Mouse (Mus musculus) left cerebral cortex, adult 11 months (tissue): Measurements from ENCODE around the gene Thsd4.

Source experiments
- DNase-seq: peaks from one replicate; pipeline ENCODE4 v3.0.0; 2022; ENCODE audit warnings: low spot score

Thsd4 gene

DNA sequence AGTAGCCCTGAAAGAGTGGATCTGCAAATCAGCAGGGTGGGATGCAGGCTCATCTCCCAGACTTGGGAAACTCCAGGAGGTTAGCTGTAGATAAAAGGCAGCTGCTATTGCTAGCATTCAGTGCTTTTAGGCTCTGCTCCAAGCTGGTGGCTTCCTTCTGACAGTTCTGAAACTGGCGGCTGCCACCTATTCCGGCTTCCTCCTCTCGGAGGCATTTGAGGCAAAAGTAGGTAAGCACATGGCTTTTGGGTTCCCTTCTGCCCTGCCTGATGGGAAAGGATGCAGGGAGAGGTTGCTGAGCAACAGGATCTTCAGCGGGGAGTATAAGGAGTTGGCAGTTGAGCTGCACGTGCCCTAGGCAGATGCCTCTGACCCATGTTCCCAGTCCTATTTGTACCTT is 65.2 kb downstream of the Thsd4 start:
- no peak for DNase-seq

DNA sequence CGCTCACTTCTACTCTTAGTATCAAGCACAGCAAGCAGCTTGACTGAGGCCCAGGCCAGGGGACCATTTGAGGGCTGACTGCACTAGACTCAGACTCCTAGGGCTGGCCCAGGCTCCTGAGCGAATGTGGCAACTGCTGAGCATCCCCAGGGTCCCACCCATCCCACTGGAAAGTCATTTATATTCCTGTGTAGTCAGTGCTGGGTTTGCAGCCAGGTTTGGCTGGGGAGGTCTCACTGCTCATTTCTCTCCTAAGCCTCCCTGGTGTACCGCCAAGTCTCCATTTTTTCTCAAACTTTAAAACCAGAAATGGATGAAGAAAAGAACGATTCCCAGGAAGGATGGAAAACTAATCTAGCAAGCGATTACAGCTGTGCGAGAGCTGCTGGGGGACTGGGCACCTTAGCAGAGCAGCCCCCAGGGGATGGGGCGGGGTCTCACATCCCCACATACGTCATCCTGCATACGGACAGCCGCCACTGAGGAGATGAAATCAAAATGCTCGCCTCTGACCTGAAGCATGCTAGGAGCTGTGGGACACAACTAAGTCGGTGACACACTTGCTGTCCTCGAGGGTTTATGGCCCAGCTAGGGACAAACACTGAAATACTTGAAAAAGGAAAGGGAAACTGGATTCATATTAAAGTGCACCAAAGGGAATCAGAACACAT is 67.3 kb downstream of the Thsd4 start:
- no peak for DNase-seq

DNA sequence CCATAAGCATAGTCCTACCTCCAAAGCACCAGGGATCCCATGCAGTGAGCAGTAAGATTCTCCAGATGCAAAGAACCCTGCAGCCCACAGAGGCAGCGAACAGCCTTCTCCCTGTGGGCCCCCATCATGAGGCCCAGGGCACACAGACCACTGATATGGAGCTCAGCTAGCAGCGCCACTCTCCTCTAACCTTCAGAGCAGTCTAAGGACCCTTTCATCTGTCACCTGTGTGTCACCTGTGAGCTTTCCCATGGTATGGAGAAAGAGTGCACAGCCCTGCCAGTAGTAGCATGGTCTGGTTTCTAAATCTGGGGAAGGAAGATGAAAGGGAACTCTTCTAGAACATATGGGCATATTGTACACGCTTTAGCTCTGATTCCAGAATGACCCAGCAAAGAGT is 72.3 kb downstream of the Thsd4 start:
- DNase-seq: no peak

DNA sequence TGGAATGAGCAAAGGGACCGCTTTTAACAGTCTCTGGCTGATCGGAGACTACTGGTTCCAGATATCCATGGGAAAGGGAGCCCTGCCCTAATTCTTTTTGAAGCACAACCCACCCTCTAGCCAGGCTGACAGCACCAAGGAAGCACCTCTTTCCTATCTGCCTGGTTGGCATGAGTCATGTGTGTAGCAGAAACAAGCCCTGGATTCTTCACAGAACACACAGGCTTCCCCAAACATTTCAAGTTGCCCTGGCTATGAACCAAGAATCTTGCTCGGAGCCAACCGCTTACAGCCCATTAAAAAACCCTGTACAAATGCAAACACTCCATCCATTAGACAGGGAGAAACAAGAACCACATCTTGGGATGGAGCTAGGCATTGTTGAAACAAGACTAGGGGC is 76.0 kb downstream of the Thsd4 start:
- no peak for DNase-seq

DNA sequence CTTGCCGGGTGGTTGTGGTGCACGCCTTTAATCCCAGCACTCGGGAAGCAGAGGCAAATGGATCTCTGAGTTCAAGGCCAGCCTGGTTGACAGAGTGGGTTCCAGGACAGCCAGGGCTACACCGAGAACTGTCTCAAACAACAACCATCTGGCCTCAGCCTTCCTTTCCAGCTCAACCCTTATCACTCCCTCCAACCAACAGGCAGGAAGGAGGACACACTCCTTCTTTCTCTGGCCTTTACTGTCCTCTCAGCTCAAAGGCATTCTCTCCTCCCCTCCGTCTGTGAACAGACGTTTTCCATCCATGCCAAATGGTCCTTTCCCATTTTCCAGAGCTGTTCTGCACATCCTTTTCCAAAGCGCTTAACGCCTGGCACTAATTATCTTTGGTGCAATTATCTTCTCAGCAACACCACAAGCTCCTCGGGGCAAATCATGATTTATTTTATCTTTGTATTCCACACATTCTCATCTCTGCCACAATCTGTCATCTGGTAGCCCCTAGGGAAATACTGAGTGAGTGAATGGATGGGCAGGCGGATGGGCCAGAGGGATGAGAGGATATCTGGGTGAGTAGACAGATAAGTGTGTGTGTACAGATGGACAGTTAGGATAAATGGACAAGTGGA is 80.5 kb downstream of the Thsd4 start:
- DNase-seq: no peak

DNA sequence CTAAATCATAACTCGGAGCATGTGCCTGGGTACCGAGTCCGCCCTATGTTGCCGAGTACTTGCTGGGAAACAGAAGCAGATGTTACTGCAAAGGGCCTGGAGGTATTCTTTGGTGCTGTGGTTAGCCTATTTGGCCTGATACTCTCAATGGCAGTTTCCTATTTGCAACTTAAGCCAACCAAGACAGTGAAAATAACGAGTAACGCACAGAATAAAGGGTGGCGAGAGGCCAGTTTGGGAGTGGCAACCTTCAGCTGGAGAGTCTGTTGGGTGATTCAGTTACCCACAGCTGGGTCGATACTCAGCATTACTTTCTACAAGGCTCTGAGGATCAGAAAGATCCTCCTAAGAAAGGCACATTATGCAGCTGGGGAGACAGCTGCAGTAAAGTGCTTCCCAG is 81.3 kb downstream of the Thsd4 start:
- DNase-seq: no peak

DNA sequence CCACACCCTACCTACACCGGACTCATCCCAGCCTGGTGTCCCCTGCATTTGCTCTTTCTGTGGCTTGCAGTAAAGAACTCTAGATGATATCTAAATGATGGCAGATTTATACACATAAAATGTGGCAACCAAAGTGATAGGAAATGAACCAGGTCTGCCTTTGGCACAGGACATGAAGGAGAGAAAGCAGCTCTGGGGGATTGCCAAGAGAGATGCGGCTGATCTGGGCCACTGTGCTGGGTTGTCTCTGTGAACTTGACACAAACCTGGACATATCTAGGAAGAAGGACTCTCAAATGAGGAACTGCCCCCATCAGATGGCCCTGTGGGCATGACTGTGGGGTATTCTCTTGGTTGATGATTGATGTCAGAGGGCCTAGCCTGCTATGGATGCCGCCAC is 85.6 kb downstream of the Thsd4 start:
- DNase-seq: no peak

DNA sequence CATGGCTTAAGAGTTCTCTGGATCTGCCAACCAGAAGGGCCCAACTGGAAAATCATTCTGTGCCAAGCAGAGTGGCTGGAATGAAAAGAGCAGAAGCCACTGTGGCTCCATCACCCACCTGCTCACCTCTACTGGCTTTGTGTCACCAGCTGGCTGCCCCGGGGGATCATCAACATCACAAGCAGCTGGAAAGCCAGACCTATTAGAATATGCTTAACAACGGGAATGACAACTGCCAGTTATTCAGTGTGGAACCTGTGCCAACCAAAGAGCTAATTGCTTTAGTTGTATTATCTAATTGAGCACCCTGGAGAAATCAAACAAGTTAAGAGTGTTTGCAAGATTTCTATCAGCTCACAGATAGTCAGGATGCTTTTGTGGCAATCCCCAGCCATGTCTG is 87.8 kb downstream of the Thsd4 start:
- no peak for DNase-seq

DNA sequence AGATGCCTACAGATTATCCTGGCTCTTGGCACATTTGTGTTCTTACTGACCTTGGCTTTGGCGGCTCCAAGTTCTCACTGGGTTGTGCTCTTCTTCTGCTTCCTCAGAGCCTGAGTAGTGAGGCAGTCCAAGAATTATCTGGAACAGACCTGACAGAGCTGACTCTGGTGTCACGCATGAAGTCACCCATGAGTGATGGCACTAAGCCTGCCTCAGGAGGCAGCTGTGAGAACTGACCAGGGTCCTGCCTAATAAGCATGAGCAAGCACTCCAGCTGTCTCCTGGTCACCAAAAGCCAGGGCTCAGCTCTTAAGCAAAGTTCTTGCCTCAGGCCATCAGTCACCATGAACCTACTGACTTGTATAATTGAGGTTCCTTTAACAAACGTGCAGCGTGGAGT is 89.9 kb downstream of the Thsd4 start:
- no peak for DNase-seq

DNA sequence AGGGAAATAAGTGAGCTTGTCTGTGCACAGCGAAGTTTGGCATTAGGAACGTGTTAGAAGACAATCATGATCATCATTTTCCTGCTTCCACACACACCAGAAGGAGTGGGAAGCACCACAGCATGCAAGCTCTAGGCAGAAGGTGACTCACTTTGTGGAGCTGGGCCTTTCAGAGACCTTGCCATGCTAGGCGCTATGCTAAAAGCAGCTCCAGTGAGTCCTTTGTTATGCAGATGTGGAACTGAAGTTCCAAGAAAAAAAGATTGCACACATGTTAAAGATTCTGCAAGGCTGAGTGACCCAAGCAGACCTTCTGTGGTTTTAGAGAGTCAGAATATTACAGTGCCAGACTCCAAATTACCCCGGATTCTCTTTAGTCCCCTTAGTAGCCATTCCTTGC is 91.8 kb downstream of the Thsd4 start:
- DNase-seq: no peak

DNA sequence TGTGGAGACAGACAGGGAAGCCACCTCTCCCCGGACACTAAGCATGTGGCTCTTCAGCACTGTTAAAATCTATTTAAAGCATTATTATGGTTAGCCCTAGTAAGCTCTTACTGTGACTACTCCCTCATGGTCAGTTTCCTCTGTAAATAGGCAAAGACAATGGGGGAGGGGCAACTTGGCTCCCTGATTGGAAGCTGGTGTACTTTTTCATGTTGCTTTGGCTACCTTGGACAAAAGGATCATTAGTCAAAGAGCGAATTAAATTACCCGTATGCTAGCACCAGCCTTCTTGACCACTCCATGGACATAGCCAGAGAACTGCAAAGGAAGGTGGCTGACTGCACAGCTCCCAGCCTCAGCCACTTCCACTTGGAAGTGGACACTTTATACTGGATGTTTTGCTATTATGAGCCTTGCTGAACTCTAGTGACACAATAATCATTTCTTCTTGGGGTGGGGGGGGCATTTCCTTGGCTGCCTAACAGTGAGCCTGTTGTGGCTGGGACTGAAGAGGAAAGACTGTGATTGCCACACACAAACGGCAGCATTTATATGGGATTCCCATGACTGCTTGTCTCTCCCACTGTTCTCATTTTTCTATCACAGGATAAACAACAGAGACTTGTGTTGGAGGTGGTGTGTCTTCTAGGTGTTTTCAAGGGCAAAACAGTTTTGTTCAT is 107.6 kb downstream of the Thsd4 start:
- no peak for DNase-seq

DNA sequence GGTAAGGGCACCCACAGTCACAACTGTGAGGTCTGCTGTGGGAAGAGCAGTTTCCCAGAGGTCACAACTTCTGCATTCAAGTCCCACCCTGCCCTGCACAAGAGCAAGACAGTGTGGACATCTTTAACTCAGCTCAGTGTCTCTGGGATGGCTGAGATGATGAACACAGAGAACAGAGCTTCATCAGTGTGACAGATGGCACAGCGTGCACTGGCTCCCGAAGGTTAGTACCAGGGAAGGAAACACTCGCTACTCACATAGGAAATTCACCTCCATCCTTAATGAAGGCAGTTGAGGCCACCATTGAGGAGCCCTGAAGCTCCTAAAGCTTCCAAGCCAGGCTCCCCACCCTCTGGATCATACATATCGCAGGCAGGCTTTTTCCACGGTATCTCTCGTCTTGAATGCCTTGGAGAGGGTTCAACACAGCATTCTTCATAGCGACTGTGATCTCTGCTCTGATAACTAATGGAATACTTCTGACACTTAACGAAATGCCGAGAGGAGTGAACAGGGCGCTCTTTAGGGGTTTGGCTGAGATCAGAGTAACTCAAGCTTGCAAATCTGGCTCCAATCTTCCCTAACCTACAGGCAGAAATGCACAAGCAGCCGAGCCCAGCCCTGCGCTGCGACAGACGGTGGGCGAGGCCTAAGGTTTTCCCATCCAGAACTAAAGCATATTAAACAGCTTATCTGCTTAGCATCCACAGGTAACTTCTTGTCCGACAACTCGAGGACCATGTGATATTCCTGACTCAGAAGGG is 110.8 kb downstream of the Thsd4 start:
- DNase-seq: no peak

DNA sequence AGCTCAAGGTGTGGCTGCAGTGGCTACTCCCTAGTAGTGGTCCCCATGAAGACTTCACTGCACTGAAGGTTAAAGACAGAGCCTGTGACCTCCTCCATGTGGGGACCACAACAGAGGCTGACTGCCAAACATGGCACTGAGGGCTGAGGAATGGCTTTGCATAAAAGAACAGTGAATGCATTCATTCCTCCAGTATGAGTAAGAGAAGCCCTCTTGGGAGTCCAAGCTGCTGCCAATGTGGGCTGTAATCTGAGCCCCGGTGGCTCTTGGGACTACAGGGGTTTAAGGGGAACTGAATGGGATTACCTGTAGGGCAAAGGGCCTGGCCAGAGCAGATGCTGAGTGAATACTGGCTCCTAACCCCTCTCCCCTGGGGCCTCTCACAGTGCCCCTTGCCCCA is 114.5 kb downstream of the Thsd4 start:
- no peak for DNase-seq

DNA sequence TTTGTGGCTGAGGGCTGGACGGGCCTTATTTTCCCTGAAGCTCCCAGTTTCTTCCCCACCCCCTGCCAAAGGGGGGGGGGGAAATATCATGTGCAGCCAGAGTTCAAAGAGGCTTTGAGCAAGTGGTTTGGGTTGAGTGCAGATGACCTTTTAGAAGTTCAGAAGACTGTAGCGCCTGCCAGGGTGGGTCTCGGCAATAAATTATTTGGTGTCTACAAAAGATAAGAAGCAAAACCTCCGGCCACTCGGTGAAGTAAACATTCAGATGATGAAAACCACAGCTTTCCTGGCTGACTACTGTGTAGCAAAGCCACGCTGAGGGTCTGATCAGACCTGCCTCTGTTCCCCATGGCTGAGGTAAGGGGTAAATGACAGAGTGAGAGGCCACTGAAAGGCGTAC is 116.1 kb downstream of the Thsd4 start:
- no peak for DNase-seq

DNA sequence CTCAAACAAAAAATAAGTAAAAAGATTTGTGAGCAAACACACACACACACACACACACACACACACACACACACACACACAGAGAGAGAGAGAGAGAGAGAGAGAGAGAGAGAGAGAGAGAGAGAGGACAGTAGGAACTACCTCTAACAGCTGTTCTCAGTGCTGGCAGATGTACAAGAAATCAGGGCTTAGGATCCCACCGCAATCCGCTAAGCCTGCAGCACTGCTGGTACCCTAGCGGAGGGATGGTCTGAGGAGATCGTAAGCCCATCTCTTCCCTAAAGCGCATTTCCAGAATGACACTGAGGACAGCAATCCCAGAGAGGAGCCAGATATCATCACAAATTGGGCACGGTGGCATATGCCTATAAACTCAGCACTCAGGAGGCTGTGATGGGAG is 119.2 kb downstream of the Thsd4 start:
- no peak for DNase-seq

DNA sequence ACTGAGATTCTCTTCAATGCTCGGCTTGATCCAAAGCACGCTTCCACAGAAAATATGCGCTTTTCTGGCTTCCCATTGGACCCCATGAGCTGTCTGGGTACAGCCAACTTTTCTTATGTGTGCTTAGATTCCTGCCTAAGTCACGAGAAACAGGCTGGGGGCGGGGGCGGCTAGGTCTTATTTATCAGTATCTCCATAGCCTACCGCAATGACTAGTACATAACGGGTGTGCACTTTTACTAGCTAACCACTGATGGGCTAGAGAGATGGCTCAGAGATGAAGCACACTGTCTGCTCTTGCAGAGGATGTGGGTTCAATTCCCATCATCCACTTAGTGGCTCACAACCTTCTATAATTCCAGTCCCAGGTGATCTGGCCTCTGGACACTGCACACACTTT is 121.8 kb downstream of the Thsd4 start:
- DNase-seq: no peak

DNA sequence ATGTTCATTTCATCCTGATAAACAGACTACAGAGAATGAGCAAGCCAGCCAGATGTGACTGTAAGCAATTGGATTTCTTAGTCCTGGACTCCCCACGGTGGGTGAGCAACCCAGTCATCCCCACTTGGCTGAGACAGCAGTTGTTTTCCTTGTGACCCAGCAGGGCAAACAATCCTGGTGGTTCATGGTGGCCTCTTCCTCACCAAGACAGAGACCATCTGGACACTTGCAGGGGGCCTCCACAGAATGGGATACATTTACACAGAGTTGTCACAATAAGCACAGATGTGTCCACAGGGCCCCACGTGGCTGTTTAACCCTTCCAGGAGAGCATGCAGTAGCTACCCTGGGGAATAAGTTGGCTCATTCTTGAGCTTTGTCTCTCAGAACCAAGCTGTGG is 123.8 kb downstream of the Thsd4 start:
- DNase-seq: no peak

DNA sequence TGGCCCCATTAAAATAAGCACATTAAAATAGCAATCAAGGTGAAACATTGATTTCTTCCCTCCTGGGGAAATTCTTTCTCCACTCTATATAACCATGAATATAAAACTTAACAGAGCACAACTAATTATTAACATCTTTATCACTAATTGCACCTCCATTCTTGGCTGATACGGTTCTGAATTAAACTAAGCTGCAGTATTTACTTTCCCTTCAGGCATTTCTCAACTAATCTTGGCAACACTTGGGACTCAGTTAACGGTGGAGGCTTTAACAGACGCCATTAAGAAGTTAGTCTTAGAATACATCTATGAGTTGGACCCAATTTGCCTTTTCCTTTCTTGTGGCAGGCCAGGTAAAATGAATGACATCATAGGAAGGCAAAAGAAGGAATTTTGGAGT is 125.8 kb downstream of the Thsd4 start:
- no peak for DNase-seq

DNA sequence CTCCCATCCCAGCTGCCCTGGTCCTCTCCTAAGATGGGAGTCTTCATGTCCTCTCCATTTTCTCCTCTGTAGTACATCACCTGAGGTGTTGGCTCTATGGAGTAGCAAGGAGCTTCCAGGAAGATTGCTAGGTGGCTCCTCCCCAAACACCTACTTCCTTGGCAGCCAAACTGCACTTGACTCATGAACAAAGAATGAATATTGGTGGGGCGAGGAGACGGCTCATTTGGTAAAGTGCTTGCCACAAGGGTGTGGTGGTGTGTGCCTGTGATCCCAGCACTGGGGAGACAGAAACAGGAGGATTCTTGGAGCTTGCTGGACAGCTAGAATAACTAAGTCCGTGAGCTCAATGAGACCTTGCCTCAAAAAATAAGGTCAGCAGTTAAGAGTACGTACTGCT is 128.9 kb downstream of the Thsd4 start:
- no peak for DNase-seq

DNA sequence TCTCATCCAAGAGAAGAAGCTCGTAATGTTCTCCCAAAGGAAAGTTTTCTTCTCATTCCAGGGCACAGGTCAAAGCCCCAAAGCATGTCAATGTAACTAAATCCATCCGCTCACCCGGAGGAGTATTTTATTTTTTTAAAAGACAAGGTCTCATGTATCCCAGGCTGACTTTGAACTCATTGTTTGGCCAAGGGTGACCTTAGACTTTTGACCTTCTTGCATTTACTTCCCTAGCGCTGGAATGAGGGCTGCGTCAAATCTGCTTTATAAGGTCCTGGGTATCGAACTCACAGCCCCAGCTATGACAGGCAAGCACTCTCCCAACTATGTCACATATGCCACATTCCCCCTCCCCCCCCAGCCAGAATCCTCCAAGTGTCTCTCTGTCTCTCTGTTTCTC is 137.1 kb downstream of the Thsd4 start:
- DNase-seq: no peak

DNA sequence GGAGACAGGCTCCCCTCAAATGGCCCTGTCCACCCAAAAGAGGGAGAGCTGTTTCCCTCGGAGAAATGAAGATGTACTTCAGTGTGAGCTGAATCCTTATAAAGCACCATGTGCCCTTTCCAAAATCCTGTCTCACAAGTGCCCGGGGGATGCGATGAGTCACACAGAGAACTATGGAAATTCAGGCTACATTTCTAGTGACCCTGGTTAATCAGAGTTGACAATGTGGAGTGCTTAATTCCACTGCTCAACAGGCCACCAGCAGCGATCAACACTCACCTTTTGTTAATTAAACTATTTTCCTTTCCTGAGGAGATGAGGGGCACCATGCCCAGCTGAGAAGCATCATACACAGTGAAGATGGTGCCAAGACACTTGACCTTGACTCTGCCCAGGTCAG is 138.9 kb downstream of the Thsd4 start:
- DNase-seq: no peak

DNA sequence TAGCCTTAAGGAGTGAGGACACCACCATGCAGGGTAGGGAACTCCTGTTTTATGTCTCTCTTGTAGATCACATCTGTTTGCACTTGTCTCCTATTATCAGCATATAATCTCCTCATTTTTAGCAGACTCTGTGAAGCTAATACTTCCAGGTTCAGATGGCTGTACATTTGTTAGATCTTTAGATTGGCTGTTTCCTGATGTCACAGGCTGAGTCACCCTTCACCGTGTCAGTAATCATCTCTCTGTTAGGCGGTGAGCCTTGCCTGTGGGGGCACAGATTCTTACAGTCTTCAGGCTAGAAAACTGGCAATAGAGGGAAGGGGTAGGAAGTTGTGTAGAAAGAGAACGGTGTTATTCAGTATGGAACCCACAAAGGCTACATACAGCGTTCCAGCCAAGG is 139.3 kb downstream of the Thsd4 start:
- DNase-seq: no peak

DNA sequence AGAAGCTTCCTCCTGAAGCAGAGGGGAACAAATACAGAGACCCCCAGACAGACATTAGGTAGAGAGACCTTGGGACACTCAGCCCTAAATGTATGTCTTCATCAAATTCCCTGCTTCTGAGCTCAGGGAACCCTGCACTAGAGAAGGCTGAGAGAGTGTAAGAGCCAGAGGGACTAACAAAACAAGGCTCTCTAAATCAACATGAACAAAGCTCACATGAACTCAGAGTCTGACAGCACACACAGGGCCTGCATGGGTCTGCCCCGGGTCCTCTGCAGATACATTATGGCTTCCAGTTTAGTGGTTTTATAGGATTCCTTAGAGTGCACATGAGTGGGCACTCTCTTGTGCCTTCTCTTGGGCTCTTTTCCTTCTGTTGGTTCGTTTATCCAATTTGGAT is 140.8 kb downstream of the Thsd4 start:
- no peak for DNase-seq
